Mouse (Mus musculus): Measurements from ENCODE around the gene Dnajc30.

DNA sequence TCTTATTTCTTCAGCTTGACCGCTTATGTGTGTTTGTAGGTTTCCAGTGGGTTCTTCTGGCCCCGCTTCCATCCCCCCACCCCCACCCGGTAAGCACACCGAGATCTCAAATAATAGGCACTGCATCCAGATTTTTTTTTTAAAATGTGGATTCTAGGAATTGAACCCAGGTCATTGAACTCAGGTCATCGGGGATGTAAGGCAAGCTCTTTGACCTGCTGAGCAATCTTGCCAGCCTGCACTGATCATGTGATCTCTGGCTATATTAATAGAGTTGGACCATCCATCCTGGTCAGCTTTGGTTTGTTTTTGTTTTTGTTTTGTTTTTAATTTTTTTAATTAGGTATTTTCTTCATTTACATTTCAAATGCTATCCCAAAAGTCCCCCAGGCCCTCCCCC, 31.4 kb upstream of the Dnajc30 start:
- no peak for TF ChIP-seq CTCF (IDR thresholded peaks at IDR 0.05; ENCODE audit: borderline replicate concordance, insufficient read depth, low read length)
- no peak for TF ChIP-seq POLR2A (IDR thresholded peaks at IDR 0.05; ENCODE audit: low read depth, low read length)
